Mouse (Mus musculus): ENCODE data around the gene Bach2.

The Bach2 gene

DNA sequence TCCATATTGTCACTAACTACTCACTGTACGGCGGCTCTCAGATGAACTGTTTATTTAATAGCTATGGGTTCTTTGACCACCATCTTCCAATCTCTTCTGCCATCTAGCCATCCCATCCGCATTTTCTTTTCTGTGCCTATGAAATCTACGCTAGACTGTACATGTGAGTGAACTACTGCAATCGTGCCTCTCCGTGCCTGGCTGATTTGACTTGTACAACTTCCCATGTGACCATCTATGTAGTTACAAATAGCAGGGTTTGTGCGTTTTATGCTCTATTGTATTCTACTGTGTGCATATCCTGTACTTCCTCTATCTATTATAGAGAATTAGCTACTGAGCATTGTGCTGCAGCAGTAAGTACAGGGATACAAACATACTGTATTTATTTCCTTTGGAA, 316.9 kb downstream of the Bach2 start:
- no peak for DNase-seq (ENCODE audit: extremely low spot score, low read depth, low spot score)

GRCm38 (mm10) chr4:32560246-32560645, 321.6 kb downstream of the Bach2 start:
- DNase-seq (ENCODE audit: extremely low spot score, low read depth, low spot score) = no peak

GRCm38 (mm10) chr4:32560724-32561554, 322.3 kb downstream of the Bach2 start:
- no peak for DNase-seq (ENCODE audit: extremely low spot score, low read depth, low spot score)

- DNase-seq (ENCODE audit: extremely low spot score, low read depth, low spot score) = no peak
Observed at GRCm38 (mm10) chr4:32561555-32562095, 323.0 kb downstream of the Bach2 start.

- DNase-seq (ENCODE audit: extremely low spot score, low read depth, low spot score) = no peak
Observed at GRCm38 (mm10) chr4:32562319-32563115, 323.9 kb downstream of the Bach2 start.

- no peak for DNase-seq (ENCODE audit: extremely low spot score, low read depth, low spot score)
Observed at GRCm38 (mm10) chr4:32564416-32564815, 325.8 kb downstream of the Bach2 start.

GRCm38 (mm10) chr4:32564918-32565317, 326.3 kb downstream of the Bach2 start:
- no peak for DNase-seq (ENCODE audit: extremely low spot score, low read depth, low spot score)

DNA sequence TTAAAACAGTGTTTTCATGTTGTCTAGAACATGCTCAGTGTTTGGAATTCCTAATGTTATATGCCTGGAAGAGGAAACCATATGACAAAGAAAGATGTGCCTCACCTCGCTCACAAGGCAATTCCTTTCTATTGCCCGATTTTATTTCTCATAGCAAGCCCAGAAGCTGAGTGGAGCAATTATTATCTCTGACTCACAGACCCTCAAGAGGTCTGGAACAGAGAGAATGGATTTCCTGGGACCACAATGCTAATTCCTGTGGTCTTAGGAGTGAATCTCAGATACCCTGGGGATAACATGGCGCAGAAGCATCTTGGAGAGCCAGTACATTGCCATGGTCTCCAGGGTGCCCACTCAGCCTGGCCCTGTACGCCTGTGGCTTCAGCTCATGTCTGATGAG, 330.4 kb downstream of the Bach2 start:
- no peak for DNase-seq (ENCODE audit: extremely low spot score, low read depth, low spot score)

GRCm38 (mm10) chr4:32569995-32570938, 331.7 kb downstream of the Bach2 start:
- DNase-seq (ENCODE audit: extremely low spot score, low read depth, low spot score) = no peak

- DNase-seq (ENCODE audit: extremely low spot score, low read depth, low spot score) = no peak
Observed at GRCm38 (mm10) chr4:32570939-32571317, 332.3 kb downstream of the Bach2 start.

GRCm38 (mm10) chr4:32571441-32571840, 332.8 kb downstream of the Bach2 start:
- no peak for DNase-seq (ENCODE audit: extremely low spot score, low read depth, low spot score)

DNA sequence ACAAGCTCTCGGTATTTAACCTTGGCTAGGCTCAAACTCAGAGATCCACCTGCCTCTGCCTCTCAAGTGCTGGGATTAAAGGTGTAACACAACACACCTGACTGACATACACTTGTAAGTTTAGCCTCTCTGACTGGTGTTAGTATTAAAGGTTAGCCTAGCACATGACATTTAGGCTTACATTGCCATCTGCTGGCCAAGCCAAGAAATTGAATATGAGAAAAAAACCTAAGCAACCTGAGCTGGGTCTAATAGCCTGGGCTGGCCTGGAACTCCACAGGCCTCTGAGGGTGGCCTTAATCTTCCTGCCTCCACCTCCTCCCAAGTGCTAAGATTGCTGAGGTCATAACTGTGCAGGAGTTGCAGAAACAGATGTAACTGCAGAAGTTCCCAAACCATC, 333.5 kb downstream of the Bach2 start:
- DNase-seq (ENCODE audit: extremely low spot score, low read depth, low spot score) = peak; percentile 73

DNA sequence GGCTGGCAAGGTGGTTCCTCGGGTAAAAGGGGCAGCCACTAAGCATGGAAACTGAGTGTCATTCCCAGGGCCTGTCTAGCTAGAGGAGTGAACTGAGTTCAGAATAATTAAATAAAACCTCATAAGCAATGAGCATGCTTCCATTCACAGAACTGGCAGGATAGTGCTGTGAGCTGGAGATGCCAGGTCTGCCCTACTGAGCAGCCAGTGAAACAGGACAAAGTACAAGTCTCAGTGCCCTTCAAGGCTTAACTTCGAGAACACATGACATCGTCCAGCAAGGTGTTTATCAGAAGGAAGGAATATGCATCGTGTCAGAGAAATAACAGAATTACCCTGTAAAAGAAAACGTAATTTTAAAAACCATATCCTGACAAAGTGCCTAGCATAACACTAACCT, 335.0 kb downstream of the Bach2 start:
- no peak for DNase-seq (ENCODE audit: extremely low spot score, low read depth, low spot score)

- DNase-seq (ENCODE audit: extremely low spot score, low read depth, low spot score) = no peak
Observed at GRCm38 (mm10) chr4:32574604-32575003, 336.0 kb downstream of the Bach2 start.

GRCm38 (mm10) chr4:32575165-32575564, 336.6 kb downstream of the Bach2 start:
- no peak for DNase-seq (ENCODE audit: extremely low spot score, low read depth, low spot score)

- no peak for DNase-seq (ENCODE audit: extremely low spot score, low read depth, low spot score)
Observed at GRCm38 (mm10) chr4:32579850-32580249, 341.2 kb downstream of the Bach2 start.

- DNase-seq (ENCODE audit: extremely low spot score, low read depth, low spot score) = no peak
Observed at GRCm38 (mm10) chr4:32584181-32584580, 345.6 kb downstream of the Bach2 start.

DNA sequence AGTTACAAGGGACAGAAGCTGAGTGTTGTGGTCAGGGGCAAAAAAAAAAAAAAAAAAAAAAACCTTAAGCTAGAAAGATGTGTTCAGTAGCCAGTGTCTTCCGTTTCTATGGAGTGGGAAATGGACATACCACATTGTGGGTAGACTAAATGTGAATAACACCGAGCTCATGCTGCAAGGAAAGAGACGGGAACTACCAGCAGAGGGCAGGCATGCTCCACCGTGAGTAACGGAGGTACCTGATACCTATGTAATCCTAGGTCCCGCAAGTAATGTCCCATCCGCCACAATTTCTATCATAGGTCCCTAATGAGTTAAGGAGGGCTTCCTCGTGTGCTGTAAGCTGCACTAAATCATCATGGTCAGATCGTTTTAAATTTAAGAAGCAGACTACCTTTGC, 348.0 kb downstream of the Bach2 start:
- peak; percentile 46 for DNase-seq (ENCODE audit: extremely low spot score, low read depth, low spot score)

GRCm38 (mm10) chr4:32587543-32587942, 348.9 kb downstream of the Bach2 start:
- DNase-seq (ENCODE audit: extremely low spot score, low read depth, low spot score) = no peak

DNA sequence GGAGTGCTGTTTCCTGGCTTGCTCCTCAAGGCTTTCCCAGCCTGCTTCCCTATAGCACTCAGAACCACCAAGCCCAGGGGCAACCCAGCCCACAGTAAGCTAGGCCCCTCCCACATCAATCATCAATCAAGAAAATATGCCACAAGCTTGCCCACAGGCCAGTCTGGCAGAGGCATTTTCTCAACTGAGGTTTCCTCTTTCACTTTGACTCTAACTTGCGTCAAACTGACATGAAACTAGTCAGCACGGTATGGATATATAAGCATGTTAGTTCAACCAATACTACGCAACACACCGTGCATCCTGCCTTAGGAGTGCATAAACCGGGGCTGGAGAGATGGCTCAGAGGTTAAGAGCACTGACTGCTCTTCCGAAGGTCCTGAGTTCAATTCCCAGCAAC, 349.6 kb downstream of the Bach2 start:
- no peak for DNase-seq (ENCODE audit: extremely low spot score, low read depth, low spot score)

- DNase-seq (ENCODE audit: extremely low spot score, low read depth, low spot score) = peak; percentile 60
Observed at GRCm38 (mm10) chr4:32601135-32601534, 362.5 kb downstream of the Bach2 start.

Data from hindlimb bud, embryonic 11.5 days (tissue).